Mouse (Mus musculus) v-Abl transformed pro-B cells (cell line): ENCODE data around the gene Hsf4.
"Not testable (repeated sequence)": the region's sequence is repeated elsewhere in the genome, so short reads cannot be mapped to it uniquely, and the experiment has no call there.

ENCODE experiments used
- in situ Hi-C, 2 experiments: fragments of 400-800 bp; cut with MboI; formaldehyde crosslinking; loops; one replicate each; pipeline ENCODE4 v1.15.1; 2025; ENCODE audit not compliant: unreplicated experiment in 2 of 2

Gene Hsf4

DNA sequence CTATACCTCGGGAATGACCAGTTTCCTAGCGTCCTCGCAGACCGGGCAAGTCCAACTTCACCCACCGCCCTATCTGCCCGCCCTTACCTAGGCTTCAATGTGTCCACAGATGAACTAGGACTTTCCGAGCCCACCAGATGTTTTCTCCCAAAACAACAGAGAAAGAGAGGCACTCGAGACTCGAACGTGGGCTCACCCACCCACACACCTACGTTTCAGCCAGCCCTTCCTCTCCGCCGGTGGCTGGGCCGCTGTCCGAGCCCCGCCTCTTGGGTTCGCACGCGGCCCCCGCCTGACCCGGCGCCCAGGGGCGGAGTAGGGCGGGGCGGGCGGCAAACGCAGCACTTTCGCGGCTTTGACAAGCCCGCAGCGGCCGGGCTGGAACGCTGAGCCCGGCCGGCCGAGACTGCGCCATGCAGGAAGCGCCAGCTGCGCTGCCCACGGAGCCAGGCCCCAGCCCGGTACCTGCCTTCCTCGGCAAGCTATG, at the start of gene Hsf4:
Gene Hsf4 (plus strand): TSS at position 341 of the 487 bp plus-strand sequence.
- in situ Hi-C loops, result loop anchor here in 1 of 2 experiments (10.0 kb wide), 1 partner anchor 105 kb away; no protein-coding TSS in a partner anchor

DNA sequence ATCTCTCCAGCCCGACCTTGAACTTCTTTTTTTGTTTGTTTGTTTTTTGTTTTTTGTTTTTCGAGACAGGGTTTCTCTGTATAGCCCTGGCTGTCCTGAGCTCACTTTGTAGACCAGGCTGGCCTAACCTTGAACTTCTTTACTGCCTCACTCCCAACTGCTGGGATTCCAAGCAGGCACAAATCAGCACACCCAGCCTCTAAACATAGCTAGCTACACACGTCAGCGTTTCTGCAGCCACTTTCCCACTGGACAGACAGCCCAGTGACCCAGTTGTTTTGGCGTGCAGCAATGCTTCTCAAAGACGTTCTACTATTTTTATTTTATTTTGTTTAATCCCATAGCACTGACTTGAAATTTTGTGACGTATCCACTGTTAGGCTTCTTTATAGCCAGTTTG, 45.8 kb upstream of the Hsf4 start:
- in situ Hi-C loops, result loop anchor here in 1 of 2 experiments (10.0 kb wide), 1 partner anchor 61 kb away; the partner anchor contains the start of gene 4931428F04Rik

DNA sequence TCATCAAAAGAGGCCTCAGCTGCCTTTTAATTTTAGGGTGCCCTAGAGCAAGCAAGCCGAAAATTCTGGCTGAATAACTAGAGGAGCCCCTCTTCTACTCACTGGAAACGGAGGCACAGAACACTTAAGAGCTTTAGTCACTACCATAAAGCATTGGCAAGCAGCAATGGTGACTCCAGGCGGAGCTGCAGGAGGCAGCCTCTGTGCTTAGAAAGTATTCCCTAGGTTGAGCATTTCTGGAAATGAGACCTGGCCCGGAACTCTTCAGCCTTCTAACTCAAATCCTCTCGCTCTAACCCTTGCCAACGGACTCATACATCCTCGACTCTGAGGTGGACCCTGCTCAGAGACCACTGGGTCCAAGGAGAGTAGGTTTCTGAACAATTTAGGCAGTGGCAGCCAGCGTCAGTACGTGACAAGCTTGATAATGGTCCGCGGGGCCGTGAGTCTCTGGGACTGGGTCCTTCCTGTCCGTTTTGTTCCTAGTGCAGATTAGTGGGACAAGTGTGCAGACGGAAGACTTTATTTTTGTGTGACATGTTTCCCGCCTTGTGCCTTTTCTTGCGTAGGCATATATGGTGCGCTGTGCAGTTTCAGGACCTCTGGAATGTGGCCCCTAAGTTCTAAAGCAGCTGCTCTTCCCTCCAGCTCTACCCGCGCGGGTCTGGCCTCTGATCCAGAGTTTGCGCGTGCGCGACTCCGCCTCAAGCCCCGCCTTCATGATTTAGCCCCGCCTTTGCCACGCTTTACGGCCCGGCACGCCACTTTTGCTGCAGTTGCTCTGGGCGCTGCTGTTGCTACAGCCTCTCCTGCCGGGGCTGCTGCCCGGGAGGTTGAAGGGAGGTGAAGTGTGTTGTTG, 45.0 kb upstream of the Hsf4 start, which contains the start of gene D230025D16Rik:
Gene D230025D16Rik (plus strand): TSS at position 733 of the 859 bp plus-strand sequence.
- in situ Hi-C loops, result loop anchor here in 1 of 2 experiments (10.0 kb wide), 1 partner anchor 60 kb away; the partner anchor contains the start of gene 4931428F04Rik

DNA sequence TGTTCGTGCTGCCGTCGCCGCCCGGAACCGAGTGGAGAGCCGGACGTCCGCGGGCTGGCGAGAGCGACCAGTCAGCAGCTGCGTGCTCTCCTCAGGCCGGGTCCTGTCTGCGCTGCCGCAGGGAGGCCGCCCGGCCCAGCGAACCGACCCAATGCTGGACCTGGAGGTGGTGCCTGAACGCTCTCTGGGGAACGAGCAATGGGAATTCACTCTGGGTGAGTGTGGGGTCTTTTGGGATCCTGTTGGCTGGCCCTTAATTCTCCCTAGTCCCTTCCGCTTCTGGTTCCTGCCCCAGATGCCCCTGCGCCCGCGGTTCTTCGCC, 44.4 kb upstream of the Hsf4 start:
- in situ Hi-C loops, result loop anchor here in 1 of 2 experiments (10.0 kb wide), 1 partner anchor 60 kb away; the partner anchor contains the start of gene 4931428F04Rik

DNA sequence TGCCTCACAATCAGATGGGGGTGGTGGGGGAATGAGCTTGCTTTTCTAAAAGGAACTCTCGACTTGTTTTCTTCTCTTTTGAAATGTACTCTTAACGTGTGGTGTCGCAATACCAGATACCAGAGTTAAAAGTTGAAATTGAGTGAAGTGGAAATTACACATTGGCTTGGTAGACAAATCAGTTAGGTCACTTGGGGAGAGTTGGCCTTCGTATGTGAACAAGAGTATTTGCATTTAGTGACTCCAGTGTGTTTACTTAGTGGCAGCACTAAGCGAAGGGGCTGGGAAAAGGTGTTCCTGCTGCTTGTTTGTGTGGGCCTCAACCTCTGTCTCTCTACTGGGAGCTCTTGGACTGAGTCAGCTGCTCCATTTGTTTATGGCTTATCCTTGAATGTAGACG, 43.7 kb upstream of the Hsf4 start:
- in situ Hi-C loops, result loop anchor here in 1 of 2 experiments (10.0 kb wide), 1 partner anchor 59 kb away; the partner anchor contains the start of gene 4931428F04Rik

DNA sequence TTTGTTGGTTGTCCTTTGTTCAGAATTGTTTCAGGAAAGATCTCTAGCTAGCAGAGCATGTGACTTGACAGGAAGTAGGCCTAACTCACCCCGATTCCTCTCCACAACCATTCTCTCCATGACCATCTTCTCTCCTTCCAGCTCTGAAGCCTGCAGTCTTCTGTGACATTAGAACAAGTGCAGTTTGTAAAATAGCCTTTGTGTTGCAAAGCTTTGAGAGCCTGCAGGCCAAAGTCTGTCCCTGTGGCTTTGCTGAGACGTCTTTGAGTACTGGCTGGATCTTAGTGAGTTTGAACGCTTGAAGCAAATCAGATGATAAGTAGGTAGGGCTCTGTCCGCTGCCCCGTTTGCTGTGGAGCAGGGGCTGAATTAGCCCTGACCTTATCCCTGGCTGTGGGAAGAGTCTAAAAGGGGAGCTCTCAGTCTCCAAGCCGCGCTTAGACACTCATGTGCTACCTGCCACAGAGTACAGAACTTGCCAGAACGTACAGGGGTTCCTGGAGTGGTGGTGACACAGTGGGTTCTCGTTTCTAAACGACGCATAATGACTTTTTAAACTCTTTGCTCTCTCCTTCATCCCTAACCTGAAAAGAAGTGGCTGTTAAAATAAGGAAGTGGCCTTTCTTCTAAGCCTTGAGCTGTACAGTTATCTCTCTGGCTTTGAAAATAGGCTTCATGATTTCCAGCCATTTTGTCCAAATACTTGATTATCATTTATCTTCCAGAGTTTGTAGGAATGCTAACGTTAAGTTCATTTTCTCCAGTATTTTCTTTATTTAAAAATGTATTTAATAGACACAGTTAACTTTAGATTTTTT, 37.9 kb upstream of the Hsf4 start:
- in situ Hi-C loops, result no loop called here

DNA sequence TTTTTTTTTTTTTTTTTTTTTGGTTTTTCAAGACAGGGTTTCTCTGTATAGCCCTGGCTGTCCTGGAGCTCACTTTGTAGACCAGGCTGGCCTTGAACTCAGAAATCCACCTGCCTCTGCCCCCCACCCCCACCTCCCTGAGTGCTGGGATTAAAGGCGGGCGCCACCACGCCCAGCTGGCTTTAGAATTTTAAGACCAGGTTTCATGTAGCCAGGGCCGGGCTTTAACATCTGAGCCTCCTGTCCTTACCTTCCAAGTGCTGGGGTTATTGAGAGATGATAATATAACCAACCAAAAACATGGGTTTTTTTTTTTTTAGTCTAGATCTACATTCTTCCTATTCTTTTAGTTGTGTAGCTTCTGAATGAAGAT, 37.3 kb upstream of the Hsf4 start:
- in situ Hi-C loops, result not testable (repeated sequence)

DNA sequence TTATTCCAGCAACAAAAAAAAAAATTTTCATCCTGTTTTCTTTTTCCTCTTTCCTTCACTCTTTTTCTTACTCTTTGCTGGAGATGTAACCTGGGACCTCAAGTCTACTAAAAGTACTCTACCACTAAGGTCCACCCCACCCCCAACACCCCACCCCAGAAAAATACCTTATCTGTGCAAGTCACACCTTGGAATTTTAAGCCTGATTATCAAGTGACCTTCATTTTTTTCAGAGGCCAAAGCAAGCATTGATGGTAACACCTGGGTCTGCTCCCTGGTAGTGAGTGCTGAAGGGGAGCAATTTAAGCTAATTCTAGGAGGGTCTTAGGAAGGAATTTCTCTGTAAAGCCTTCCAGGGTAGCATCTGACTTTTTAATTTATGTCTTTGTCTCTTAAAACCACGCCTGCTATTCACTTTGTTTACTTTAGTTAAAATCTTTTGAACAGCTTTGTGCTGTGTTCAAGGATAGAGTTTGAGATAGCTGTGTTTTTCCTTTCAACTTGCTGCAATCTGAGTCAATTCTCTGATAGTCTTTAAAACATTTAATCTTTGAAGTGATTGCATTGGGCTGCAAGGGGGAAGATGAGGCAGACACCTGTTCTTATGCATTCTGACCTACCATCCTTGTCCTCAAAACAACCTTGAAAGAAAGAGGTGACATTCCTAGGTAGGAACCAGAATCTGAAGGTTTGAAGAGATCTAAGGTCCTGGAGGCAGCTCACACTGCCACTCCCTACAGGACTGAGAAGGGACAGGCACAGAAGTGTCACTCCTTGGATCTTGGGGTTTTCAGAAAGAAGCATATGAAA, 36.3 kb upstream of the Hsf4 start:
- in situ Hi-C loops, result no loop called here

DNA sequence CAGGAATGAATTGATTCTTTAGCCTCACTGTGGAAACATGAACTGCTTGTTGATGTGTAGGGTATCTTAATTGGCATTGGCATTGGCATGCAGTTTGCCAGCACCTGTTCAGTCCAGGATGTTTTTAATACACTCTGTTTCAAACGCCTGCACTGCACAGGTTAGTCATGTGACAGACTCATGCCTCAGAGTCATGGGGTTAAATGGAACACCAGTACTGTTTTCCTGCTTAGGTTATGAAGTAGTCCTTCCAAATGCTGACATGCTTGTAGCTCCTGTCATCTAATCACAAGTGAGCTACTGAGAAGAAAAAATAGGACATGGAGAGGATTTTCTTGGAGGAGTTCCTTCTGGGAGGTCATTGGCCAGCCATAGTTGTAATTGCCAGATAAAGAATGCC, 34.4 kb upstream of the Hsf4 start:
- in situ Hi-C loops, result no loop called here

DNA sequence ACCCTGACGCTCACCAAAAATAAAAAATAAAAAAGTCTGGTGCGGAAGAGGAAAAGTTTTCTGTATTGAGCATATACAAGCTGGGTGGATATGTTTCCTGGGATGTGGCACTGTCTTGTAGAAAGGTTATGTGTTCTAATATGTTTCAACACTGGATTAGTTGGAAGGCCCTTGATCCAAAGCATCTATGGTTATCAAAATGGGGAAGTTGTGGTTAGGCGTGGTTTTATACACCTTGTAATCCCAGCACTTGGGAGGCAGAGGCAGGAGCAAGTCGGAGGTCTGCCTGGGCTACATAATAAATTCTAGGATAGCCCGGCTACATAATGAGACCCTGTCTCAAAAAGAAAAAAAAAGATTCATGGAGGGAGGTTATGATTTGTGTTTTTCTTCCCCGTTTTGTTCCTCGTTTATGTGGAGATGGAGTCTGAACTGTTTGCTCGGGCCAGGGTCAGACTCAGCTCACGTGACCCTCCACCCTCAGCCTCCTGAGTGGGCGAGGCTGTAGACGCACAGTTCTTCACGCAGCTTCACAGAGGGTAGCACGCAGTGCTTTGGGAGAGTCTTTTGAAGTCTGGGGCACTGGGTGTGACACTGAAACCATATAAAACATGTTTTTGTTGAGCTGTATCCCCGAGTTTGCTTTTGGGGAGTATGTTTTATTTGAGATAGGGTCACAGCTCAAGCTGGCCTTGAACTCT, 32.0 kb upstream of the Hsf4 start:
- in situ Hi-C loops, result no loop called here

DNA sequence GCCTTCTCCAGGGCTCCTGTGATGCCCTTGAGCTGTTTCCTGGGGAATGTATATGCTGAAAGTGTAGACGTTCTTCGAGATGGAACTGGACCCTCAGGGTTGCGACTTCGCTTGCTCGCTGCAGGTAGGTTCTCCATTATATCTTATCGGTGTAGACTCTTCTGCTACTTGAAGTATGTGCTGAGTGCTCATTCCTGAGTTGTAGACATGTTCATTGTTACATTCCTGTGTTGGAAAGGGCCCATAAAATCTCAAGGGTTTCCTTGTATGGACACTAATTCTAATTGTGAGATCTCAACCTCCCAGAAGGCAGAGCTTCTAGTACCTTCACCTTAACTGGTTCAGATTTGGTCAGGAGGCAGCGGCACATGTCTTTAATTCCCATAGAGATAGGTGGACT, 28.6 kb upstream of the Hsf4 start:
- in situ Hi-C loops, result no loop called here

DNA sequence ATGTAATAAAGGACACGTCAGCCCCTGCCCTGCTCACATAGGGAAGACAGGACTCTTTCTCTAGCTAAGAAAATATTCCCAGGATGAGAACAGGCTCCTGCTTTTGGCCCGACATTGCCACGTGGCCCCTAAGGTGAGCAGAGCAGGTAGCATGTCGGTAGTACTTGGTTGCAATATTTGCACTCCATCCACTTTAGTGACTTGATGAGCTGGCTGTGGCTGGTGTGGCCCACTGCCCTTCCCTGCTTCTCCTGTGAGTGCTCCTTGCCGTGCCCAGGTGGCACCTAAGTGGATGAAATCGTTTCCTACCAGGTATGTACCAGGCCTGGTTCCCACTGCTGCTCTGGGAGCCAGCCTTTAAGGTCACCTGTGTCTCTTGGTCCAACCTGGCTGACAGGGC, 17.6 kb upstream of the Hsf4 start:
- in situ Hi-C loops, result loop anchor here in 1 of 2 experiments (5.0 kb wide), 1 partner anchor 35 kb away; the partner anchor contains the start of gene 4931428F04Rik

DNA sequence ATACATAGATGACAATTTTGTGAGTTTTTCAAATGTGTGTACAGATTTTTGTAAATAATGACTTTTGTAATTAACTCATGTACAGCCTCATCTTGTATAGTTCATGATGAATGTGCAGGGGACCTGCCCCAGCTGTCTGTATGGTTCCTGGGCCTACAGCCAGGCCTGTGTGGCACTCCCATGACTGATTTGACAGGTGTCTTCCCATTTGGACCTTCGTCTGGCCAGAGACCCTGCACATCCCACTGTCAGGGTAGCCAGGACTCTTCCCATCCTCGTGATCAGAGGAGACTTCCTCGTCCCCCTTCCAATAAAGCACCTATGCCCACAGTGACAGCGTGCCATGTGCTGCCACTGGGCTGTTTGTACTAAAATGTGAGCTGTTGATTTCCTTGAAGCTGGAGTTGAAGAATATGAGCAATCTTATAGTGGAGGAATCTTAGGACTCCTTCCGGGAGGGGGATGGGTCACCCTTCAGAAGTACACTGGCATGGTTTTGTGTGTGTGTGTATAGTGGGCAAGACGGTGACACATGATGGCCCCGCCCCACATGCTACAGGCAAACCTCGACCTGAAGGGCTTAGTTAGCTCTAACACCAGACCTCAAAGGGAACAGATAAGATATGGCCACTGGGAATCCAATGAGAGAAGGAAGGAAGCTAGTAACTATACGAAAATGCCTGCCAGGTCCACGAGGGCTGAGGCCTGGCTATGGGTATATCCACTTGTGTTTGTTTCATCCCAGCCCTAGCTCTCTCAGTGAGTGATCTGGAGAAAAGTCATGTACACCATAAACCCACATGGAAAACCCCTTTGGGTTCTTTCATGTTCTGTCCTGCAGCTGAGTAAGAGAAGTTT, 16.7 kb upstream of the Hsf4 start:
- in situ Hi-C loops, result loop anchor here in 1 of 2 experiments (5.0 kb wide), 1 partner anchor 34 kb away; the partner anchor contains the start of gene 4931428F04Rik

DNA sequence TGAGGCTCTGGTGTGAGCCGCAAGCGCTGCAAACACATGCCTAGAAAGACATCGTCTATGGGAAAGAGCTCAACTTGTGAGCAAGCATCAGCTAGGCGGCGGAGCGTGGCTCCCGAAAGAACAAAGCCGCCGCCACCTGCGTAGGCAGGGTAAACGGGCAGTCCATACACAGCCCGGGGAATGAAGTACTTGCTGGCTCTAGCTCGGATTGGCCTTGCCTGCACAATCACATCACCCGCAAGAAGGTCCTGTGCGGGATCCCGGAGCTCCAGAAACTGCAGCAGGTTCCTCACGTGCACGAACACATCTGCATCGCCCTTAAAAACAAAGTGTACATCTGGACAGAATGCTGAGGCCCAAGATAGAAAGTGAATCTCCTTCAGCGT, 15.8 kb upstream of the Hsf4 start:
- in situ Hi-C loops, result loop anchor here in 1 of 2 experiments (5.0 kb wide), 1 partner anchor 34 kb away; the partner anchor contains the start of gene 4931428F04Rik

DNA sequence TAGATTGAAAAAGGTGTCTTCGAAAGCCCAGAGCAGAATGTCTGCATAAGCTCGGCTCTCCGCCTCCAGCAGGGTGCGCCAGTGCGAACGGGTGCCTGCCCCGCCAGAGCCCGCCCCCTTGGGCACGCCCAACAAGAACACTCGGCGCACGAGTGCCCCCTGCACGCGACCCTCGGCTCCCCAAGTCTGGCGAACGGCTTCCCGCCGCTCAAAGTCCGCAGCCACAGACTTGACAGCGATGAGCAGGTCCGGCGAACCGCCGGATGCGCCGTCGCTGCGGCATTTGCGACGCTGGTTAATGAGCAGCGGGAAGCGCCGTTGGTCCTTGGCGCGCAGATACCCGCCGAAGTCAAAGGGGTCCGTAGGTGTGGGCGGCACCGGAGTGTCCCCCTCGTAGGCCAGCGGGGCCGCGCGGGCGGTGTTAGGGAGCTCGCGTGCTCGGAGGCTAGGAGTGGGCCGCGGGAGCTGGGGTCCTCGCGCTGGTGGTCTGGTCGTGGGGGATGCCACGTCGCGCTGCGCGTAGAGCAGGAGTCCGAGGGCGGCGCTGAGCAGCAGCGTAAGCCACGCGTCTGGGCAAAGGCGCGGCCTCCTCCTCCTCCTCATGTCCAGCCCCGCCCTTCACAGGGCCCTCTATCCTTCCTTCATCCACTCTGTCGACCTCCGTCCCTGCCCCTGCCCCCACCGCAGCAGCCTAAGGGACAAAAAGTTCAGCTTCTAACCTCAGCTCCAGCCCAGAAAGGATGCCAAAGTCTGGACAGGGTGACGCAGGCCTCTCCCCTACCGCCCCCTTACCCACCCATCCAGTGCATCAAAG, 15.2 kb upstream of the Hsf4 start:
- in situ Hi-C loops, result loop anchor here in 1 of 2 experiments (5.0 kb wide), 1 partner anchor 33 kb away; the partner anchor contains the start of gene 4931428F04Rik

DNA sequence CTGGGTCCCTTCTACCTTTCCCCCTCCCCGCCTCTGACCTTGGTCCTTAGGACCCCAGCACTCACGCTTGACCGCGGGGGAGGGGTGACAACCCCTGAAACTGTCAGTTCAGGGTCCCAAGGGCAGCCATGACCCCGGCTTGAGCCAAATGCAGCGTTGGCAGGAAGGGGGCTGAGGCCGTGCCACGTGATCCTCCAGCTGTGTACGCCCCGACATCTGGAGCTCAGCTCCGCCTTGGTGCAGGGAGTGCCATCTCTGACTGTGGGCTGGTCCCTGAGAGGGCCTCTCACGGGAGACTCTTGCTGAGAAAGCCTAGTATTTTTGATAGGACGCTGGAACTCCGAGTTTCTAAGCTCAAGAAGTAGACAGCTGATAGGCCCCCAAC, 14.6 kb upstream of the Hsf4 start, which contains the start of gene B3gnt9:
Gene B3gnt9 (minus strand): TSS at position 188 of the 385 bp plus-strand sequence.
- in situ Hi-C loops, result loop anchor here in 1 of 2 experiments (5.0 kb wide), 1 partner anchor 32 kb away; the partner anchor contains the start of gene 4931428F04Rik
